Mouse (Mus musculus): Measurements from ENCODE around the gene Ptpro. TPM values are rescaled to one million over a fixed set of nuclear protein-coding genes. Genes with fewer than 3 reads are reported as not detected.

The Ptpro gene
- total and polyA plus RNA-seq, 2 experiments from 2014 or later: 28.4 to 69.3 TPM

DNA sequence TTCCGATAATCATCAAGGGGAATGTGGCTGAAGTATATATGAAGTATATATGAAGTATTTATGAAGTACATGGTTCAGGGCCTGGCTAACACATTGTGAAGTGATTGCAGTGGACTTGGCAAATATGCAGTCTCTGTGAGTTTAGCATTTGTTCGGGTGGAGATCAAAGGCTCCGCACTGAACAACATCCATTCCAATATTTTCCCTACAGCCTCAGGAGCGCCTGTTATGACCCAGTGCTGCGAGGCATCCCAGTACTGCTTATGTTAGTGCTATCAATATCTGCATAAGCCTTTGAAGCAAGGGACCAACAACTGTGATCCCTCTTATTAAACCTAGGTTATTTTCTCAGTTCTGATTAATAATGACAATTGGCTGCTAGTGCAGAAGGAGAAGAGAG lies 36.1 kb downstream of the Ptpro start:
- no peak for TF ChIP-seq CTCF (IDR thresholded peaks at IDR 0.05; ENCODE audit: low read depth)
- DNase-seq (ENCODE audit: low spot score): no peak
- ATAC-seq: no peak
- Histone ChIP-seq H3K4me1 (ENCODE audit: insufficient read depth, low read length) (no peaks in the 10 kb centered on the region), H3K9me3 (ENCODE audit: low read length) (no peaks in the 10 kb centered on the region), H3K36me3 (ENCODE audit: insufficient read depth, low read length) (no peaks in the 10 kb centered on the region), H3K27me3 (ENCODE audit: insufficient read depth, low read length) (no peaks in the 10 kb centered on the region), H3K27ac (no peak overlapping the region), H3K4me2 (ENCODE audit: low read depth, low read length) (no peak overlapping the region), H3K4me3 (ENCODE audit: low read length) (no peak overlapping the region), H3K9ac (replicated peaks; ENCODE audit: low read length) (no peak overlapping the region)
- WGBS: 95% methylated on average over 5 of the region's 5 CpGs

DNA sequence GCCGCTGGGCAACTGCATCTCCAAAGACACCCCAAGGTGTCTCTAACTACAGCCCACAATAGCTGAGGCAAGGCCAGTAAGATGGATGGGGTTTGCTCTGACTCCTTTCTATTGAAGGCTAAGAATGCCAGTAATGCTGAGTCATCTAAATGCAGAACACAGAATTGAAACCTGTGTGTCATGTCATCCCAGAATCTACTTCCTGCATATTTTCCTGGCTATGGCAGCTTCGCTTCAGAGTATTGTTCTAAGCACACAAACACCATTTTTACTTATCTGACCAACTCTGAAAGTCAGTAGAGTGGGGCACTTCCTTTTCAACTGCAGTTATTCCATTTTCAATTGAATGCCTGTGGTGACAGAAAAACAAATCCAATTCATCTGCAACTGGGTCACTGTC lies 40.3 kb downstream of the Ptpro start:
- Histone ChIP-seq H3K27me3 (ENCODE audit: insufficient read depth, low read length) (no peaks in the 10 kb centered on the region), H3K27ac (no peak overlapping the region), H3K4me1 (ENCODE audit: insufficient read depth, low read length) (no peaks in the 10 kb centered on the region), H3K4me2 (ENCODE audit: low read depth, low read length) (no peak overlapping the region), H3K36me3 (ENCODE audit: insufficient read depth, low read length) (no peaks in the 10 kb centered on the region), H3K9ac (replicated peaks; ENCODE audit: low read length) (no peak overlapping the region), H3K4me3 (ENCODE audit: low read length) (no peak overlapping the region), H3K9me3 (ENCODE audit: low read length) (no peaks in the 10 kb centered on the region)
- 72% methylated on average over 2 of the region's 2 CpGs for WGBS
- no peak for TF ChIP-seq CTCF (IDR thresholded peaks at IDR 0.05; ENCODE audit: low read depth)
- DNase-seq (ENCODE audit: low spot score) (no peak), ATAC-seq (no peak)

GRCm38 (mm10) chr6:137294973-137295820 lies 43.1 kb downstream of the Ptpro start:
- Histone ChIP-seq H3K9me3 (ENCODE audit: low read length) (no peaks in the 10 kb centered on the region), H3K36me3 (ENCODE audit: insufficient read depth, low read length) (no peaks in the 10 kb centered on the region), H3K4me3 (ENCODE audit: low read length) (no peak overlapping the region), H3K27ac (no peak overlapping the region), H3K4me1 (ENCODE audit: insufficient read depth, low read length) (no peaks in the 10 kb centered on the region), H3K9ac (replicated peaks; ENCODE audit: low read length) (no peak overlapping the region), H3K4me2 (ENCODE audit: low read depth, low read length) (no peak overlapping the region), H3K27me3 (ENCODE audit: insufficient read depth, low read length) (no peaks in the 10 kb centered on the region)
- no peak for TF ChIP-seq CTCF (IDR thresholded peaks at IDR 0.05; ENCODE audit: low read depth)
- DNase-seq (ENCODE audit: low spot score) (peak; percentile 49), ATAC-seq (no peak)
- WGBS: 60% methylated on average over 20 of the region's 20 CpGs

- 88% methylated on average over 4 of the region's 4 CpGs for WGBS
These were observed 50.4 kb downstream of the Ptpro start for GRCm38 (mm10) chr6:137302561-137302960.

GRCm38 (mm10) chr6:137303824-137304223 lies 51.7 kb downstream of the Ptpro start:
- Histone ChIP-seq H3K4me2 (ENCODE audit: low read depth, low read length) (no peak overlapping the region), H3K9ac (replicated peaks; ENCODE audit: low read length) (no peak overlapping the region), H3K4me1 (ENCODE audit: insufficient read depth, low read length) (no peaks in the 10 kb centered on the region), H3K27me3 (ENCODE audit: insufficient read depth, low read length) (no peaks in the 10 kb centered on the region), H3K9me3 (ENCODE audit: low read length) (no peaks in the 10 kb centered on the region), H3K36me3 (ENCODE audit: insufficient read depth, low read length) (no peaks in the 10 kb centered on the region), H3K27ac (no peak overlapping the region), H3K4me3 (ENCODE audit: low read length) (no peak overlapping the region)
- 78% methylated on average over 2 of the region's 2 CpGs for WGBS
- no peak for TF ChIP-seq CTCF (IDR thresholded peaks at IDR 0.05; ENCODE audit: low read depth)
- DNase-seq (ENCODE audit: low spot score) (no peak), ATAC-seq (no peak)

More at GRCm38 (mm10) chr6:137302561-137302960, 50.4 kb downstream of the Ptpro start:
- no peaks in the 10 kb centered on the region for H3K27me3 ChIP-seq (ENCODE audit: insufficient read depth, low read length)
- H3K4me2 ChIP-seq (ENCODE audit: low read depth, low read length): no peak overlapping the region
- no peaks in the 10 kb centered on the region for H3K36me3 ChIP-seq (ENCODE audit: insufficient read depth, low read length)
- DNase-seq (ENCODE audit: low spot score) (no peak), ATAC-seq (no peak)
- no peak for TF ChIP-seq CTCF (IDR thresholded peaks at IDR 0.05; ENCODE audit: low read depth)
- no peak overlapping the region for H3K27ac ChIP-seq
- H3K9me3 ChIP-seq (ENCODE audit: low read length): no peaks in the 10 kb centered on the region
- no peak overlapping the region for H3K9ac ChIP-seq (replicated peaks; ENCODE audit: low read length)
- H3K4me3 ChIP-seq (ENCODE audit: low read length): no peak overlapping the region
- no peaks in the 10 kb centered on the region for H3K4me1 ChIP-seq (ENCODE audit: insufficient read depth, low read length)

GRCm38 (mm10) chr6:137315265-137315664 lies 63.1 kb downstream of the Ptpro start:
- 60% methylated on average over 4 of the region's 4 CpGs for WGBS
- no peaks in the 10 kb centered on the region for H3K27me3 ChIP-seq (ENCODE audit: insufficient read depth, low read length)

DNA sequence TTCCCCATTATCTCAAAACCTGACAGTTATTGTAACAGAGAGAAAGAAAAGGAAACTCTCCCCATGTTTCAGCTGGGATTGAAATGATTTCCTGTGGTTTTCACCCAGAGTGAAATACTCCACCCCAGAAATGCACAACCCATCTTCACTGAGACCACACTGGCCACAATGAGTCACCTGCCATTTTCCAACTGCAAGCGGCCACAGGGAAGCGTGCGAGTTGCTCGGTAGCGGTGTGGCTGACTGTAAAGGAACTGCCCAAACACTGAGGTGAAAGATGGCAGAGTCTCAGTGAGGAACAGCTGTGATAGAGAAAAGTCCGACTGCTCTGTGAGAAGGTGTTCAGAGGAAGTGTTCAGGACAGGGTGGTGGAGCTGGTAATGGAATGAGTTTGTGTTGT lies 64.2 kb downstream of the Ptpro start:
- Histone ChIP-seq H3K4me2 (ENCODE audit: low read depth, low read length) (no peak overlapping the region), H3K27me3 (ENCODE audit: insufficient read depth, low read length) (no peaks in the 10 kb centered on the region), H3K9me3 (ENCODE audit: low read length) (no peaks in the 10 kb centered on the region), H3K4me1 (ENCODE audit: insufficient read depth, low read length) (no peaks in the 10 kb centered on the region), H3K4me3 (ENCODE audit: low read length) (no peak overlapping the region), H3K27ac (no peak overlapping the region), H3K36me3 (ENCODE audit: insufficient read depth, low read length) (no peaks in the 10 kb centered on the region), H3K9ac (replicated peaks; ENCODE audit: low read length) (no peak overlapping the region)
- 87% methylated on average over 6 of the region's 6 CpGs for WGBS
- no peak for ATAC-seq
- DNase-seq (ENCODE audit: low spot score): no peak
- no peak for TF ChIP-seq CTCF (IDR thresholded peaks at IDR 0.05; ENCODE audit: low read depth)

More at GRCm38 (mm10) chr6:137315265-137315664, 63.1 kb downstream of the Ptpro start:
- no peak for TF ChIP-seq CTCF (IDR thresholded peaks at IDR 0.05; ENCODE audit: low read depth)
- Histone ChIP-seq H3K36me3 (ENCODE audit: insufficient read depth, low read length) (no peaks in the 10 kb centered on the region), H3K9ac (replicated peaks; ENCODE audit: low read length) (no peak overlapping the region), H3K4me1 (ENCODE audit: insufficient read depth, low read length) (no peaks in the 10 kb centered on the region), H3K4me2 (ENCODE audit: low read depth, low read length) (no peak overlapping the region), H3K4me3 (ENCODE audit: low read length) (no peak overlapping the region), H3K27ac (no peak overlapping the region), H3K9me3 (ENCODE audit: low read length) (no peaks in the 10 kb centered on the region)
- DNase-seq (ENCODE audit: low spot score) (no peak), ATAC-seq (no peak)
